Mouse (Mus musculus) G1E (cell line): Measurements from ENCODE around the gene Tsnaxip1. TPM values are rescaled to one million over a fixed set of nuclear protein-coding genes. Genes with fewer than 3 reads are reported as not detected.

Experiments used
- ATAC-seq: 2 replicates; pipeline ENCODE4 v1.8.0; 2016; ENCODE audit warnings: mild to moderate bottlenecking; ENCODE audit not compliant: insufficient number of reproducible peaks, poor library complexity, low FRiP score, severe bottlenecking; ENCODE audit errors: extremely low read depth
- DNase-seq: peaks from one replicate; pipeline ENCODE4 v3.0.0; 2012; ENCODE audit warnings: low spot score
- H3K27me3 ChIP-seq: 2 replicates; pipeline ENCODE4 v1.6.1; 2012; ENCODE audit warnings: mild to moderate bottlenecking, low read length, inconsistent platforms; ENCODE audit not compliant: insufficient read depth
- H3K36me3 ChIP-seq: replicated peaks from 2 replicates; pipeline ENCODE3; 2012; ENCODE audit warnings: mild to moderate bottlenecking, inconsistent platforms
- H3K4me1 ChIP-seq: 2 replicates; pipeline ENCODE4 v1.6.1; 2012; ENCODE audit warnings: low read depth, low read length, inconsistent platforms, mixed read lengths; ENCODE audit not compliant: insufficient read depth
- H3K4me3 ChIP-seq: 2 replicates; pipeline ENCODE4 v1.5.1; 2012; ENCODE audit warnings: low read depth, mild to moderate bottlenecking, inconsistent platforms, low read length, moderate library complexity, mixed read lengths
- H3K9me3 ChIP-seq: replicated peaks from 2 replicates; pipeline ENCODE4 v1.6.1; 2012; ENCODE audit warnings: inconsistent platforms
- CTCF ChIP-seq: IDR thresholded peaks from 2 replicates; pipeline ENCODE4 v1.5.1; 2012; ENCODE audit warnings: low read depth, low read length, inconsistent platforms, mixed read lengths
- GATA1 ChIP-seq: IDR thresholded peaks from 2 replicates; pipeline ENCODE4 v1.6.1; 2012; ENCODE audit warnings: borderline replicate concordance, low read length, inconsistent platforms, mixed read lengths
- GATA2 ChIP-seq: IDR thresholded peaks from 2 replicates; pipeline ENCODE4 v1.6.1; 2012; ENCODE audit warnings: low read depth, low read length, inconsistent platforms, borderline replicate concordance
- POLR2AphosphoS5 ChIP-seq: IDR thresholded peaks from 2 replicates; pipeline ENCODE4 v1.6.1; 2012; ENCODE audit warnings: low read depth, low read length, inconsistent platforms; ENCODE audit not compliant: insufficient replicate concordance
- TAL1 ChIP-seq: conservative IDR thresholded peaks from 2 replicates; pipeline ENCODE4 v1.6.1; 2012; ENCODE audit warnings: low read depth, low read length, inconsistent platforms, mixed read lengths
- polyA plus RNA-seq: library from polyadenylated mRNA; stranded (reverse); fragments of >175 nt; gene quantifications from 2 replicates; pipeline ENCODE4 v1.2.3, GENCODE M21; 2012
- total RNA-seq, 2 experiments: library from RNA; stranded (forward) in 1 of 2; stranded (reverse) in 1 of 2; fragments of 200-1000 nt in 1 of 2; fragments of >200 nt in 1 of 2; fragmentation: Nextera tagmentation in 1 of 2; gene quantifications; 2 replicates each; pipeline ENCODE4 v1.2.3; 2014 to 2017

Tsnaxip1 gene
- total and polyA plus RNA-seq, 3 experiments, result 0.16 TPM; not detected in 2

DNA sequence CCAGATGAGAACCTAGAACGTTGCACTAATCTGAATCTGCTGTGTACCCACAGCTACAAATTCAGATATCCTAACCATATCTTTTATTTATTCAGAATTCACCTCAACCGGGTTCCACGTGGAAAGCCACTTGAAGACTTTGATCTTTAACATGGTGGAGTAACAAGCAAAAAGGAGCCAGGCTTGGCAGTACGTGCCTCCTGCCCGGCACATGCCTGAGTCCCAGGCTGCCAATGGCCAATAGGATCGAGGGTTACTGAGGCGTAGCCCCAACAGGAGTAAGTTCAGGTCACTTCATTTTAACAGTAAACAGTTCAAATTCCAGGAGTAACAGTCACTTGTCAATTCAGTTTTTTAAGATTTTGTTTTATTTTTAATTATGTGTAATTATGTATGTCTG, 22.7 kb upstream of the Tsnaxip1 start:
- H3K4me3 ChIP-seq, result no peak overlapping the region
- peaks cover 75% of the 10 kb centered on the region for H3K4me1 ChIP-seq
- H3K9me3 ChIP-seq, result no peaks in the 10 kb centered on the region
- no peaks in the 10 kb centered on the region for H3K27me3 ChIP-seq
- peaks cover 54% of the 10 kb centered on the region for H3K36me3 ChIP-seq
- no peak for DNase-seq
- TF ChIP-seq GATA2, result no peak
- no peak for TF ChIP-seq GATA1
- TF ChIP-seq TAL1, result no peak
- TF ChIP-seq POLR2AphosphoS5, result no peak
- no peak for TF ChIP-seq CTCF
- no peak for ATAC-seq

DNA sequence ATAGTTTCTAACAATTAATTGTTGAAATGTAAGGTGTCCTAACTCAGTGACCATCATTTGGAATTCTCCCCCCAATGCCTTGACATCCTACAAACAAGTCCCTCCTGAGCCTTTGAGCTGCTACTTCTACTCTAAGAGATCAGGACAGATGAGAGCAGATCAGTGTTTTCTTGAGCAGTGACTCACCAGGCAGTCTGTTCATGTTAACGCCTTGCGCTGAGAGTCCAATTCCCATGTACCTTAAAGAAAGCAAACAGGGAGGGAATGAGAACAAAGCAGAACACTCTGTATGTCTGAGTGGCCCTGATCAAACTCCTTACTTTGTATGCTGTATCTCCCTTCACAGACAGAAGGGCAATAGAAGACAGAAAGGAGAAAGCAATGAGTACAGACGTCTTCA, 22.2 kb upstream of the Tsnaxip1 start:
- Histone ChIP-seq H3K4me1 (peaks cover 72% of the 10 kb centered on the region), H3K4me3 (no peak overlapping the region), H3K27me3 (no peaks in the 10 kb centered on the region), H3K36me3 (peaks cover 51% of the 10 kb centered on the region), H3K9me3 (no peaks in the 10 kb centered on the region)
- ATAC-seq (no peak), DNase-seq (no peak)
- no peak for TF ChIP-seq POLR2AphosphoS5
- TF ChIP-seq TAL1, result no peak
- TF ChIP-seq GATA1, result no peak

DNA sequence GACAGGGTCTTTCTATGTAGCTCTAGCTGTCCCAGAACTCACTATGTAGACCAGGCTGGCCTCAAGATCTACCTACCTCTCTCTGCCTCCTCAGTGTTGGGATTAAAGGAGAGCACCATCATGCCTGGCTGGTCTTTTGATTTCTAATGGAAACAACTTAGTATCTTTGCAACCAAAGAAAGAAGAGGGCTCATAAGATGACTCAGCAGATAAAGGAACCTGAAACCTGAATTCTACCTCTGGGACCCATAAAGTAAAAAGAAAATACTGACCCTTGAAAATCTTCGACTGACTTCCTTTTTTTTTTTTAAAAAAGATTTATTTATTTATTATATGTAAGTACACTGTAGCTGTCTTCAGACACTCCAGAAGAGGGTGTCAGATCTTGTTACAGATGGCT, 21.6 kb upstream of the Tsnaxip1 start:
- H3K9me3 ChIP-seq, result no peaks in the 10 kb centered on the region
- TF ChIP-seq CTCF (no peak), TAL1 (no peak), POLR2AphosphoS5 (no peak), GATA2 (no peak), GATA1 (no peak)
- ATAC-seq, result no peak
- no peak for DNase-seq
- H3K36me3 ChIP-seq, result peaks cover 56% of the 10 kb centered on the region
- H3K4me1 ChIP-seq, result peaks cover 73% of the 10 kb centered on the region
- H3K4me3 ChIP-seq, result no peak overlapping the region
- H3K27me3 ChIP-seq, result no peaks in the 10 kb centered on the region

DNA sequence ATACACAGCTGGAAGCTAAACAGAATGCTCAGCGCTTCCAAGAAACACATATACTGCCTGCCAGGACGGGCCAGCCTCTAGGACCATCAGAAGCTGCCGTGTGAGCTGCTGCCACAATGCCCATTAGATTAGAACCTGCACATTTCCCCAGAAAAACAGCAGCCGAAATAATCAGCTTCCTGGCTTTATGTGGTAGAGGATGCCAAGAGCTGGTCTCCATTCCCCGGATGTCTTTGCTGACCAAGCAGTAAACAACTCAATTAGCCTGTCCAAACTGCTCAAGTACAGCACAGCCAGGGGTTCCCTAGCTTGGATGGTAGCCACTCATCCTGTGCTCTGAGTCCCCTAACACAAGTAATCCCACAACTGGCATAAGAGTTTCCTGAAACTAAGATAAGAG, 19.8 kb upstream of the Tsnaxip1 start:
- peaks cover 77% of the 10 kb centered on the region for H3K4me1 ChIP-seq
- DNase-seq, result no peak
- no peaks in the 10 kb centered on the region for H3K9me3 ChIP-seq
- no peak for ATAC-seq
- H3K4me3 ChIP-seq, result no peak overlapping the region
- TF ChIP-seq TAL1, result no peak
- TF ChIP-seq GATA2, result no peak
- TF ChIP-seq CTCF, result no peak
- TF ChIP-seq GATA1, result no peak
- no peaks in the 10 kb centered on the region for H3K27me3 ChIP-seq
- H3K36me3 ChIP-seq, result peaks cover 74% of the 10 kb centered on the region

- no peak overlapping the region for H3K4me3 ChIP-seq
- peaks cover 78% of the 10 kb centered on the region for H3K4me1 ChIP-seq
- peaks cover 79% of the 10 kb centered on the region for H3K36me3 ChIP-seq
- no peak for TF ChIP-seq CTCF
- TF ChIP-seq POLR2AphosphoS5, result no peak
- TF ChIP-seq TAL1, result no peak
- TF ChIP-seq GATA2, result no peak
- no peak for TF ChIP-seq GATA1
- H3K27me3 ChIP-seq, result no peaks in the 10 kb centered on the region
- DNase-seq (no peak), ATAC-seq (no peak)
- H3K9me3 ChIP-seq, result no peaks in the 10 kb centered on the region
Observed at GRCm38 (mm10) chr8:105808480-105808879, 19.1 kb upstream of the Tsnaxip1 start.

- H3K36me3 ChIP-seq, result peaks cover 79% of the 10 kb centered on the region
- ATAC-seq (no peak), DNase-seq (no peak)
- H3K9me3 ChIP-seq, result no peaks in the 10 kb centered on the region
- H3K4me3 ChIP-seq, result peak overlapping the region; percentile 39; the same call in 1 of the 2 replicates
- H3K27me3 ChIP-seq, result no peaks in the 10 kb centered on the region
- TF ChIP-seq POLR2AphosphoS5, result no peak
- no peak for TF ChIP-seq TAL1
- TF ChIP-seq GATA2, result no peak
- no peak for TF ChIP-seq CTCF
- no peak for TF ChIP-seq GATA1
- H3K4me1 ChIP-seq, result peaks cover 79% of the 10 kb centered on the region
Observed at GRCm38 (mm10) chr8:105810245-105810786, 17.2 kb upstream of the Tsnaxip1 start.

GRCm38 (mm10) chr8:105811061-105811460, 16.5 kb upstream of the Tsnaxip1 start:
- Histone ChIP-seq H3K27me3 (no peaks in the 10 kb centered on the region), H3K4me1 (peaks cover 78% of the 10 kb centered on the region), H3K36me3 (peaks cover 79% of the 10 kb centered on the region), H3K9me3 (no peaks in the 10 kb centered on the region), H3K4me3 (peak overlapping the region; percentile 29; the same call in 1 of the 2 replicates)
- ATAC-seq, result peak; percentile 85
- no peak for TF ChIP-seq GATA2
- TF ChIP-seq TAL1, result peak; percentile 42
- no peak for TF ChIP-seq POLR2AphosphoS5
- no peak for TF ChIP-seq CTCF
- DNase-seq, result peak; percentile 27
